Mouse (Mus musculus) kidney, postnatal 36 days (tissue): ENCODE measurements at regions not wholly inside any gene's neighbourhood (a gene's known extent, or its start where the extent isn't known, plus 50 kb on each side); places are given as distances from the start of the nearest gene placed in this dataset.

Source experiments
- DNase-seq, 2 experiments: peaks; one replicate each; pipeline ENCODE4 v3.0.0; 2021 to 2022; ENCODE audit warnings: mixed read lengths in 2 of 2

DNA sequence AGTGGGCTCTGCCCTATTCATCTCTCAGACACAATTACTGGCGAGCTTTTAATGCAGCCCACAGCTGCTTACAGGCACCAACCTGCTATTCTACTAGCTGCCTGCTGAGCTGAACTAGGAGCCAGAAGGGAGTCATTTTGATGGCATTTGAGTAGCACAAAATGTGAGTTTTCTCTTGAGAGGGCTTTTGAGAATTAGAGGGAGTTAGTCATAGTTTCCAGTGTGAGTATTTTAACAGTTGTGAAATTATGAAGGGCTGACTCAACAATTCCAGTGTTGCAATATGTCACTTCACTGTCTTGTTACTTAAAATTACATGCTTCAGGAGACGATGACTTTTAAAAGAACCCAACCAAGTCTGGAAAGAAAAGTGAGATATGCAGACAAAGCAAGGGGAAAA lies 54.4 kb upstream of the Ly86 start:
- no peak for DNase-seq

DNA sequence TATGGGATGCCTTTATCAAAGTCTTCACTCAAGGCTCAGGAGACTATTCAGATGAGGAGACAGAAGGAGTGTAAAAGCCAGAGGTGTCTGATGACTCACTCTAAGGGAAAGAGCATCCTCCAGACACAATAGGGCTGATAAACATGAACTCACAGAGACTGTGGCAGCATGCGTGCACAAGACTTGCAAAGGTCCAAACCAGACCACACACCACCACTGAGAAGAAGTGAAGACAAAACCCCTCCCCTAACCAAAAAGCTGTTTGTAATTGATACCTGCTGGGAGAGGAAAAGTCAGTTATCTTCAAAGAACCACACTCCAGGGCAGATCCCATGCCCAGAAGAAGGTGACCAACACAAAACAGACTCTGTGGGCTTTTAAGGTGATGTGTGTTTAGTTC lies 56.0 kb upstream of the Ly86 start:
- DNase-seq = no peak

DNA sequence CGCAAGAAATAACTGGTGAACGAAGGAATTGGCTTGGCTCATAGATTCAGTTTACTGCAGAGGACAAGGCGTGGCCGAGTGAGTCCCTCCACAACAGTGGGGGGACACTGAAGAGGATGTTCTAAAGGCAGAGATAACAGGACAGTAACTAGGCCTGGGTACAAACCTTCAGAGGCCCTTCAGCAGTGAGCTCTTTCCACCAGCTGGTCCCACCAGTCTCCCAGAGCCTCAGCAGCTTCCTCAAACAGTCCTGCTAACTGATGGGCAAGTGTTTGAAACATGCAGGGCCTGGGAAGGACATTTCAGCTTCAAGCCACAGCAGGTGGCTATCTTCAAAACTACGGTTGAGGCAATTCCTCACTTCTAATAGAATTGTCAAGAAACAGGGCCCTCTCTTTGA lies 62.5 kb upstream of the Ly86 start:
- no peak for DNase-seq

DNA sequence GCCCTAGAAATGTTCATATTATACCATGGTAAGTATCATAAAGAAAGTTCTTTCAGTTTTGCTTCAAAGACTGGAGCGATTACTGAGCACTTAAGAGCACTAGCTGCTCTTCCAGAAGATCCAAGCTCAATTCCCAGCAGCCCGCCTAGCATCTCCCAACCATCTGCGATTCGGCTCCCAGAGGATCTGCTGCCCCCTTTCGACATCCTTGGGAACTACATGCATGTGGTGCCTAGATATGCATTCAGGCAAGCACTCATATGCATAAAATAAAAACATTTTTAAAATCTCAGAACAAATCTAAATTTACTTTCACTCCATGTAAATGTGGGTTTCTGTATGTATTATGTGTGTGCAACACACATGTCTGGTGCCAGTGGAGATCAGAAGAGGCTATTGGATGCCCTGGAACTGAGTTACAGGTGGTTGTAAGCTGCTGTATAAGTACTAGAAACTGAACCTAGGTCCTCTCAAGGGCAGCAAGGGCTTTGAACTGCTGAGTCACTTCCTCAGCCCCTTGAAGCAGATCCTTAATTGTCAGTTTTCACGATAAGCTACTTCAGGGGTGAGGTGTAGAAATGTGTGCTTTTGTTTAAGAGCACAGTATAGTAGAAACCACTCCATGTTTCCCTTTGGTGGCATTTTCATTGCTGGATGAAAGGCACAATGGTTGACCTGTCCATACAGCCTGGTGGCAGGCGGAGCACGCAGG lies 65.8 kb upstream of the Ly86 start:
- DNase-seq = peak in 1 of 2 experiments; percentile 5

DNA sequence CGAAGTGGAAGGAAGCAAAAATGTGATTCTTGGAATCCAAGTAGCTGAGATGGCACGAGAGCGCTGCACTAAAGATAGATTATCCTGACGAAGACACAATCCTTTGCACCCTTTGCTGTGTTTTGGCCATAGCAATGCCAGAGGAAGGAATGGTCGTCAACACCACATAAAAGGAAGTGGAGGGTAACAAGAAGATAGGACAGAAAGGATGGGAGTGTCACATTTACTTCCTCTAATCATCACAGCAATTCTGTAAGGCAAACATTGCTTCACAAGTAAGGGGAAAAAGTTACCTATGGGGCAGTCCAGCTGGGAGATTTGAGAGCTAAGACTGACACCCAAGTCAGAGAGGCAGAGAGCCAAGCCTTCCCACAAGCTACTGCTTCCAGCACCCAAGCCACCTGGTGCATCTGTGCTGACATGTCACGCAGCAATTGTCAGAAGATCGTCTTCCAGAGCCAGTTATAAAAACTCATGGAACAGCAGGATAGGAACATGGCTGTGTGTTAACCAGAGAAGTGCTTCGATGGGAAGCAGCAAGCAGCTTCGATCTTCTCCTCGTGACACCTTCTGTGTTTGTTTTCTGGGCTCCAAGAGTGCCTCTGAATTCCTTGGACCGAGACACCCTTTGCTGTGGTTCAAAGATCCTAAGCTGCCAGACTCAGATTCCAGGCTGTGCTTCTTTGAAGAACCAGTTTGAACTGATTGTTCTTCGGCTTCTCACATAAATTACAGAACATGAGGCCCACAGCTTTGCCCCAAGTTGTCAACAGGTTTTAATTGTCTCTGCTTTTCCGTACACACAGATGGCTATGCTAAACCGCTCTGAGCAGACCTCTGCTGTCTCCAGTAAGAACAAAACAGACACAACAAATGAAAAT lies 95.2 kb upstream of the Ly86 start:
- no peak for DNase-seq

DNA sequence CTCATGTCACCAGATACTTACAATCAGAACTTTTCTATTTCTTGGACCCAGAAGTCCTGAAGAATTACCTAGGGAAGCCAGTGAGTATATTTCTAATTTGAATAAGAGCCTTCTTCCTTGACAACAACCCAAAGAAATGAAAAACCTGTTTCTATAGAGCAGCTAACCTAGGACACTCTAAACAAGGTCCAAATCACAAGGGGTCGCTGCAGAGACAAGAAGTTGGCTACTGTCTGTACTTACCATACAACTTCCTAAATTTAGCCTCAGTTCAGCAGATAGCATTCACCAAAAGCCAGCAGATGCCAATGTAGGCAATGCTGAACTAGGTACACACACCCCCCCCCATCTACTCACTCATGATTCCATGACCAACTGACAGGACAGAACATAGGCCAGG lies 96.3 kb upstream of the Ly86 start:
- no peak for DNase-seq

DNA sequence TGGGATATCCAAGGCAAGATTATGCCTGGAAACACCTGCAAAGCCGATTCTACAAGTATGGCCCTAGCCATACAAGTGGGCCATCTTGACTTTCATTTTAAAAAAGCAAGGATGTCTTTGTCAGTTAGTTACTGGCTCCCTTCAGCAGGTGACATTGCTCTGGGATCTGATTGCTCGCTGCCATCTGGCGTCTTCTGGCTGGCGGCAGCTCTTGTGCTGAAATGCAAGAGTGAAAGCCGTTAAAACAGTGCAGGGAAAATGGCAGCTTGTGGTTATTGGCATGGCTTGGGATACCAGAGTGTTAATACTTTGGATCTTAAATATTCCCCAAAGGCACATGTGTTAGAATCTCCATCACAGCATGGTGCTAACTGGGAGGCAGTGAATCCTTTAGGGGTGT lies 105.0 kb upstream of the Ly86 start:
- DNase-seq = no peak

DNA sequence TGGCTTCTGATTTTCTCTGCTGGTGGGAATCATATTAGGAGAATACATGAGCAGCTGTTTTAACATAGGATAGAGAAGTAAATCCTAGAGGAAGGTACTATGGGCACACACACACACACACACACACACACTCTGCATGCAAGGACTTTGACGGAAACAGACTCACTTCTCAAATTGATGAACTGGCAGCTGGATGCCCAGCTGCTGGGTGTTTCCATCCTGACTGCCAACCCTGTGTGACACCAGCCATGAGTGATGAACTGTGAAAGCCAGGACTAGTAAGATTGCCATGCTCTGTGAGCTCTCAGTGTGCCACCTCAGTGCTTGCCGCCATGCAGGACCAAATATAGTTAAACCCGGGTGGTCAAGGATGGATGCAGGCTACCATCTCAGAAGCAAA lies 107.7 kb upstream of the Ly86 start:
- DNase-seq = no peak

DNA sequence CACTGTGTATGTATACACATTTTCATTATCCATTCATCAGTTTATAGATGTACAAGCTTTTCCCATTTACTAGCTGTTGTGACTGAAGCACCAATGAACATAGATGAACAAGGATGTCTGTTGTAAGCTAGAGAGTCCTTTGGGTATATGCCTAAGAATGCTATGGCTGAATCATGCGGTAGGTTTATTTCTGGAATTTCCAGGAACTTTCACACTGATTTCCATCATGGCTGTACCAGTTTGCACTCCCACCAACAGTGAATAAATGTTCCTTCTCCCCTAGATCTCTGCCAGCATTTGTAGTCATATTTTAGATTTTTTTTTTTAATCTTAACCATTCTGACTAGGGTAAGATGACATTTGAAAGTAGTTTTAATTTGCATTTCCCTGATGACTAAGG lies 119.2 kb upstream of the Ly86 start:
- DNase-seq = no peak

DNA sequence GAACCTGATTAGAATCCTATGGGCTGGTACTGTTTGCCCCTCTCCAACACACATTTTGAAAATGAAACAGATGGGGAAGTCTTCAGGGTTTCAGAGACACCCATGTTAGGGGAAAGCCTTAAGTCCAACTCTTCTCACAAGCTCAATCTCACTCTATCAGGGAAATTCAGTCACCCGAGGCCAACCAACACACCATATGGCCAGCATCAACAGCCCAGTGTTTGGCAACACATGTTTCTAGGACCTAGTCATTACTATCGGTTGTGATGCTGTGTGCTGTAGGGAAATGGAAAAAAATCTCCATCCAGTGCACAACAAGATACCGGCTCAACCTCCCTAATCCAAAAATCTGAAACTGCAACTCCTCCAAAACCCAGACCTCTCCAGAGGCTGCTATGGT lies 124.6 kb upstream of the Ly86 start:
- no peak for DNase-seq

DNA sequence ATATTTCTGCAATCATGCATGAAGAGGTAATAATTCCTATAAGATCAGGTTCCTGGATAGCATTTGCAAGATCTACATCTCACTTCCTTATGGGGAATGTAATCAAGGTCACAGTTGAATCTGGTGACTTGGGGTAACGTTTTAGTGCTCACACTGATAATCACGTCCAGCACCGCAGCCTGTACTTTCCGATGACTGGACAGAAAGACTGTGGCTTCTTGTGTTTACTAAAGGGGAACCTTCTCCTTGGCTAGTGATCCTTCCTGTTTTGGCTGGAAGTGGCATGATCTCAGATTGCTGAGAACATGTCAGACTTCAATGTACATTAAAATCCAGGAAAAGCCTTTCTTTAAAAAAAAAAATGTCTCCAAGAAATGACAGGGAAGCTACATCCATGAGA lies 126.4 kb upstream of the Ly86 start:
- no peak for DNase-seq

DNA sequence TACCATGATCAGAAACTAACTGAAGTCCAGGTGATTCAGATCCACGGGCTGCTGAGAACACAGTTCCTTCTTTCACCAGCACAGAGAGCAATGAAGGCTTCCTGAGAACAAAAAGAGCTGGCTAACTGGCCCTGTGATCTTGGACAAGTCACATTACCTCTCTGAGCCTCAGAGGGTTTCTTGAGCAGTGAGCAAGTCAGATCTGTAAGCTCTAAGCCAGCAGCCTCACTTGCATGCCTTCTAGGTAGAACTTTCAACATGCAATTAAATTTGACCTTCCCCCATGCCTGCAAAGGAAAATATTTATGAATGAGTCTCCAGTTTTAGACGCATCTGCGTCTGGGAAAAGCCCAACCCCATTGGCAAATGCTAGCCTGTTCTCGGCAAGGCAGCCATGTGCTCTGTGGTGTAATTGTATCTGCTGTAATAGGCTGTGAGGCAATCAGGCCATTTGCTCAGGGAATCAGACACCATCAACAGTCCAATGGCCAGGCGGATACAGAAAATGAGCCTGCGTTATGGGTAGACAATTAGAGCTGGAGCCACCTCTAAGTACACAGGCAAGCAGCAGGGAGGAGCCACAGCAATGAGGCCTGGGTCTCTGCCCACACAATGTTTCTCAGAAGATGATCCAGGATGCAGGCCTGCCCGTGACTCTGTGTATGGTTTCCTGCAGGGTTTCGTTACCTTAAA lies 130.3 kb upstream of the Ly86 start:
- no peak for DNase-seq

DNA sequence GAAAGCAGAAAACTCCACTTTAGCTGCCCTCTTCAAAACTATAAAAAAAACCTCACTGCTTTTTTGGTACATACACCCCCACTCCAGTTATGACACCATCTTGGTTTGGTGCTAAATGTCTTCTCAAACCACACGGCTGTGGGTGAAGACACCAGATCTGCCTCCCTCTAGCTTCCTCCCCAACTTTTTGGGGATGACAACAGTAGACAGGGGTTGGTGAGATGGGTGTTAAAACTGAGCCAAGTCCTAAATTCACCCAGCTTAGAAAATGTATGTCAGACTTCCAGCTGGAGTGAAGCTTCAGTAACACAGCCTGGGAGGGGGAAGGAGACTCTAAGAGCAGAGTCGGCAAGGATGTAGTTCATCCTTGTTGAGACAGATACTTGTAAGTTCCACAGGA lies 147.1 kb upstream of the F13a1 start:
- DNase-seq = no peak

DNA sequence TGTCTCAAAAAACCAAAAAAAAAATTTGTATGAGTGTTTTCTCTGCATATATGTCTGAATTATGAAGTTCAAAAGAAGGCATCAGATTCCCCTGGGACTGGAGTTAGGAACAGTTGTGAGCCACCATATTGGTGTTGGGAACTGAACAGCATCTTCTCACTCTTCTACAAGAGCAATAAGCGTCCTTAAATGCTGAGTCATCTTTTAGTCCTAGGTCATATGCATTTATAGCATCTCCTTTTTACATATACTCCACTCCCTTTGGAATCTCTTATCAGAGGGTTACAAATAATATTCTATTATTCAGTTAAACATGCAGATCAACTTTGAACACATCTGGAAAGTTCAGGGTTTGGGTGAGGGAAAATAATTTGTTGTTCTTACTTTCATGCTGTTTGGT lies 145.8 kb upstream of the F13a1 start:
- no peak for DNase-seq

DNA sequence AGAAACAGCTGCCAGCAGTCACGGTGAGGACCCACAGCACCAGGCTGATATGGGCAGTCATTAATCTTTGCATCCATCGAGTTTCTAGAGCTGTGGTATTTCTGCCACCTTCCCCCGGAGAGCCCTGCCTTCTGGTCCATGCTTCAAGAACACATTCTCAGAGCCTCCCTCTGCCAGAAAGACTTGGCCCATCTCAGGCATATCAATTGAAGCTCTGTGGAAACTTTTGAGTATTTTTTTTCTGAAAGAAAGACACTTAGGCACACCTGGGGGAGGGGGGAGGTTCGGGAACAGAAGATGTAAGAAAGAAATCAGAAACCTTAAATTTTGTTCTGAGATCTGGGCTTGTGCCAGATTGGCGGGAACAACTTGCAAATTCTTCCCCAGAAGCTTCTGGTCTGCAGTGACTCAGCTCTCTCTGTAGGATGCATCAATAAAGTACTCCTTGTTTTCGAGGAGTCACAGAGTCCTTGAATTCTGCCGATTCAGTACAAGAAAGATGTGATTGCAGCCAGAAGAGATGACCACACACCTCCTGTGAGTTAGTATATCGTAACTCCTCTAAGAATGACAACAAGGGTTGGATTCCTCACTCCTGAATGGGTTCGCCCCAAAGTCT lies 131.2 kb upstream of the F13a1 start:
- no peak for DNase-seq

DNA sequence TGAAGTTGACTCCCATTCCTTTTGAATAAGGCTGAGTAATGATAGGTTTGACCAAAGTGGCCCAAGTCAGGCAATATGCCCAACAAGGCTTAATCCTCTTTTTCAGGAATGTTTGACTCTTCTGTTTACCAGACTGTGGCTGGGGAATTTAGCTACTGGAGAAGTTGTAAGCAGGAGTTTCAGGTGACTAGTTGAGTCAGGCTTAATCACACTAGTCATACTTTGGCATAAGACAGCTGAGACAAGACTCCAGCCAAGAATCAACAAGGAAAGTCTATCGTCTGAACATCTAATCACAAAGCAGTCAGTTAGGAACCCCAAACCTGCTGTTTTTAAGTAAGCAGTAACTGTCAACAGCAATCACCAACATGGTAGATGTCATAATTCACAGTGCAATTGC lies 126.5 kb upstream of the F13a1 start:
- DNase-seq = no peak

DNA sequence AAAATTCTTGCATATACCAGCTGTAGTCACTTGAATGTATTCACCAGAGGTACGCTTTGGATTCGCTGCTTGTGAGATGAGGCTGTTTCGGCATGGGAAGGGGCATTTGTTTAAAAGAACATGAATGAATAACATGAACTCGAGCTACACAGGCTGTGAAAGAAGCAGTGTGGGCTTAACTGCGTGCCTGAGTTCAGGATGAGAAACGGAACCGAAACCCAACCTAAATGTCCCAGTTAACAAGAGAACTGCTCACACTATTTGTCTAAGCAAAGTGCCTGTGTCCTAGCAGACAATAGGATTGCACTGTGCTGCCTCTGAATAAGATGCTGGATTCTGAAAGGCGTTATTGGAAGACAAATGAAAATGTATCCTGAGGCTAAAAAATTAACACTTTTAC lies 126.0 kb upstream of the F13a1 start:
- no peak for DNase-seq

DNA sequence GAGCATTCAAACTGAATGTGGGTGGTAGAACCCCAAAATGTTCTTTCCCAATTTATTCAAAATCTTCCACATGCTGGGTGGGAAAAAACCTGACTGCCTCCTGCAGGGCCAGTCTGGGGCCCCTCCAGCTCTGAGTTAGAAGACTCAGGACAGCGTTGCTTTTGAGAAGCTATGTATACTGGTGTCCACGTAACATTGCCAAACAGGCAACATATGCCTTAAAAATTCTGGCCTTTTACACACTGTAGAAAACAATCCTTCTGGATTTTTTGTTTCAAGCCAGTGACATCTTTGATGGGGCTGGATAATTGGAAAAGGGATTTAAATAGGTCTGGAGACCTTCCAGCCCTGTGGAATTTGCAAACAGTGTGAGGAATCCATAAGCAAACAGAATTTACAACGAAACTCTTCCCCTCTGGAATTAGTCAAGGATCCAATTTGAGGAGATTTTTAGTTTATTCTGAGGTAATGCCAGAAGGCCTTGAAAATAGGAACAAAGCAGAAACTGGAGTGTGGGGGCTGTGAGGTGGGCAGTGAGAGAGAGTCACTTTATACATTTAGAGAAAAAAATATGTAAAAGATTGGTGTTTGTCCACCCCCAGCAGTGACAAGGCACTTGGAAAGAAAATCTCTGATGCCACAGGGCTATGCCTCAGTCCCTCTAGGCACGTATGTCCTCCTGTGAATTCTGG lies 108.9 kb upstream of the F13a1 start:
- DNase-seq = no peak

DNA sequence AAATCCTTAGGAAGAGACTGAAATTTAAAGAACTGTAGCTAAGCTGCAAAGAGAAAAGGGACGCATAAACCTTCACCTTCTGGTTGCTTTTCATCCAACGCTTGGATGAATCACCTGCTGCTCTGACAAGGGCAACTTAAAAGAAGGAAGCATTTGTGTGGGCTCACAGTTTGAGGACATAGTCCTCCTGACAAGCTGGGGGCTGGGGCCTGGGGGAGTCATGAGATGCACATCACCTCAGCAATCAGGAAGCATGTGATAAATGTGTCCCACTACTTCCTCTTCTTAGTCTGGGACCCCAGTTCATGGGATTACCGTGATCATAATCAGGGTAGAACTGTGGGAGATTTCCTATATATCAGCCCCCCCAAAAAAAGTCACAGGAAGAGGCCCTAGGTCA lies 107.8 kb upstream of the F13a1 start:
- DNase-seq = no peak

DNA sequence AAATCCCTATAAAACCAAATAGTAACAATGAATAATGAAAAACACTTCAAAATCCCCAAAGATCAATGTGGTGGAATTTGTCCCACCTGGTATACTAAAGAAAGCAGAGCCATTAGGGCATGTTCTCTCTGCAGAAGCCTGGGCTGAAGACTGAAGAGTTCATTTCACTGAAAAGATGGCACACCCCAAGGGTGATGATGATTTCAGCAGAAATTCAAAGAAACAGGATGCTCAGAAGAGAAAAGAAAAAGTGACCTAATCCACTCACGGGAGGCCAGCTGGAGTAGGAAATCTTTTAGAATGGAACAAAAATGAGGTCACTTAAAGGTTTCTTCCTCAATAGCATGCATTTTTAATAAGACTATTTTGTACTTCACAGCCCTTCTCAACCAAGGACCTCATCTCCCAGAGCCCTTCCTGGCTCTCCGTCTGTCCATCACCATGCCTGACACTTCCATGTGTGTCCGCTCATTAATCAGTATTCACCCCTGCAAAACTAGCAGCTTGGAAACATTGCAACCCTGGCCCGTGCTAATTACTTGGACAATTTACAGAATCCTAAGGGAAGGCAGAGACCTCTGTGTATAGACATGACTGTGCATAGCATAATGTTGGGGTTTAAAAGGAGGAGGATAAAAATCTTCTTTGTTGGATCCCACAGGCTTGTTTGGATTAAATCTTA lies 101.9 kb upstream of the F13a1 start:
- DNase-seq = no peak

DNA sequence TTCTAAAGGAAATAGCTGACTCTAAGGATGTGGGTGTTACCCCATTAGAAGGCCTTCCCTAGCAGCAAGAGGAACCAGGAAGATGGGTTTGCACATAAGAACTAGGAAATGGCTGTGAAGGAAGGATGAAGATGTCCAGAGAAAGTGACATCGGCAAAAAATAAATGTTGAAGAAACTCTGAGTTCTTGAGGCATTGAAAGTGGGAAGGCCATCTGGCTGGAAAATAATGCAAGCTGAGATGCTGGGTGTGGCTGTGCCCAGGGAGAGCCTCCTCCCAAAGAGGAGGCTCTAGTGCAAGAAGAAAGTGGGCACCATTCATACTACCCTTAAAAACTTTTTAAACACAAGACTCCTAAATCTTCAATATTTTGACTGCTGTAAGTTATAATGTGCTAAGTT lies 99.9 kb upstream of the F13a1 start:
- no peak for DNase-seq

DNA sequence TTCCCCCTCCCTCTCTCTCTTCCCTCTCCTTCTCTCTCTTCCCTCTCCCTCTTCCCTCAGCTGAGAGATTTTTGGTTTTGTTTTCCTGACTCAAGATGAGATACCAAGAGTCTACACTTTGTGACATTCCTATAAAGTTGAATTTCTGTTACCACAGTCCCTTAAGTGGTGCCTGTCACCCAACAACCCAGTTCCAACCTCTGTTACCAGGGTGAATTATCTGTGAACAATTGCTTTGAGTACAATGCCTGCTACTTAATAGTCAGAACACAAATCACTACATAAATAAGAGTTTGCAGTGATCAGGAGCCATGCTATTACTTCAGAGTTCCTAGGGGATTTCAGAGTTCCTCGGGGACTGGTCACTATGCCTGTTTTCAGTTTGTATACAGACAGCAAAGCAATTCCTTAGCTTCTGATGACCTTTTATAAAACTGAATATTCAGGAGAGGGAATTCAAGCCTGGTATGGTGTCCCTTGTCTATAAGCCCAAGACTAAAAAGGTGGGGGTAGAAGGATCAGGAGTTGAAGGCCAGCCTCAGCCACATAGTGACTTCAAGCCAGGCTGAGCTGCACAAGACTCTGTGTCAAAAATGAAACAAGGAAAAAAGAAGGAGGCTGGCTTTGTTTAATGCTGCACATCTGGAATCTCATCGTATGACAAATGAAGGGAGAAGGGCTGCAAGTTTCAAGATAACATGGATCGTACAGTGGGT lies 99.2 kb upstream of the F13a1 start:
- DNase-seq = no peak
